Mouse (Mus musculus) hematopoietic multipotent progenitor cell, adult 10-12 weeks (in vitro differentiated cells): ENCODE measurements around the gene Abhd16a. TPM values are rescaled to one million over a fixed set of nuclear protein-coding genes. Genes with fewer than 3 reads are reported as not detected.

Source experiments
- polyA plus RNA-seq: library from polyadenylated mRNA; stranded (reverse); fragments of >175 nt; gene quantifications from 2 replicates; pipeline ENCODE4 v1.2.3, GENCODE M21; 2012; ENCODE audit warnings: low replicate concordance

Gene Abhd16a
- polyA plus RNA-seq: 115 and 170 TPM in 2 replicates

DNA sequence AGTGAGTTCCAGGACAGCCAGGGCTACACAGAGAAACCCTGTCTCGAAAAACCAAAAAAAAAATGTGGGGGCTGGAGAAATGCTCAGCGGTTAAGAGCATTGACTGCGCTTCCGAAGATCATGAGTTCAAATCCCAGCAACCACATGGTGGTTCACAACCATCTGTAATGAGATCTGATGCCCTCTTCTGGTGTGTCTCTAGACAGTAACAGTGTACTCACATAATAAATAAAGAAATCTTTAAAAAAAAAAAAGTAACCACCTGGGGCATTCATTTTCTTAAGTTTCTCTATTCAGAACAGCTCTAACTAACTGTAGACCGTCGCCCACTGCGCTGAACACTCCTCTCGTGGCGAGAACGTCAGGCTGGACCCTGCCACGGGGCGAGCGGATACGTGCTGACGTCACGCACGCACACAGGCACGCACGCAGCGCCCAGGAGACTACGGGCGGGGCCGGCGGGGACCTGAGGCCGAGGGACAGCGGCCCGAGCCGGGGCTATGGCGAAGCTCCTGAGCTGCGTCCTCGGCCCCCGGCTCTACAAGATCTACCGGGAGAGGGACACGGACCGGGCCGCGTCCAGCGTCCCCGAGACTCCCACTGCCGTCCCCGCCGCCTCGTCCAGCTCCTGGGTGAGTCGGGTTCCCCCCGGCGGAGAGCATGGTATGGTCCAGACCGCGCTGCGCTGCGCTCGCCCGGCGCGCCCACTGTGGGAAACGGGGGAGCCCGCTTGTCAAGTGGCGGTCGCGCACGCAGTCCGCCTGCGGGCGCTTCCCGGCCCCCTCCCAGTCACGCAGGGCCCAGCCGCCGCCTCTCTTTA lies at the start of gene Abhd16a:
Abhd16a (plus strand) TSS at position 439 of the 820 bp plus-strand sequence.

DNA sequence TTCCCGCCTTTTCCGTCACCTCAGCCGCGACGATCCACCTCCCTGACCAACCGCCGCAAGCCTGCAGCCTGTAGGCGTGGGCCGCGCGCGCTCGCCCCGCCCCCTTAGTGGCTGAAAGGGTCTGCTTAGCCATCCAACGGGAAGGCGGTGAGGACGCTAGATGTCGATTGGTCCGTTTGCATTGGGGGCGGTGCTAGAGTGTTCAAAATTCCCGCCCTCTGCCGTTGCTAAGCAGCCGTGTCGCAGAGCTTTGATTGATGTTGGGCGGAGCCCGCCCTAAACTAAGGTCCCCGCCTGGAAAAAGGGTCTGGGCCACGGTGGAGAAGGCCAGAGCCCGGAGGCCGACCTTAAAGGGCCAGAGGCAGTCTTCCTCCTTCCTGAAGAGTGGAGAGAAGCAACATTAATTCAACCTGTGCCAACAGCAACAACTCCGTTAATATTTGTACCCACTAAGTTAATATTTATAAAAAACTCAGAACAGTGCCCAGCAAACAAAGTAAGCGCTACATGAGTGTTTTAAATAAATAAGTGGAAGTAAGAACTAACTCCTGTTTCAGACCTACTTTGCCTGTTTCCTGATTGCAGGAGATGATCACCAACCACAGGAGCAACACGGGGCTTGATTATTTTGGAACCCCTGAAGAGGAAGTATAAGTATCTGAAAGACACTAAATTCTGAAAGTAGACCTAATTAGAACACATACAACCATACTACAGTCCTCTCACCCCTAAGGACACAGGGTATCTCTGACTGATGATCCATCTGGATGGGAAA lies 42.2 kb upstream of the Abhd16a start, which contains the start of gene Msh5:
Msh5 (minus strand) TSS at position 65 of the 775 bp plus-strand sequence.

DNA sequence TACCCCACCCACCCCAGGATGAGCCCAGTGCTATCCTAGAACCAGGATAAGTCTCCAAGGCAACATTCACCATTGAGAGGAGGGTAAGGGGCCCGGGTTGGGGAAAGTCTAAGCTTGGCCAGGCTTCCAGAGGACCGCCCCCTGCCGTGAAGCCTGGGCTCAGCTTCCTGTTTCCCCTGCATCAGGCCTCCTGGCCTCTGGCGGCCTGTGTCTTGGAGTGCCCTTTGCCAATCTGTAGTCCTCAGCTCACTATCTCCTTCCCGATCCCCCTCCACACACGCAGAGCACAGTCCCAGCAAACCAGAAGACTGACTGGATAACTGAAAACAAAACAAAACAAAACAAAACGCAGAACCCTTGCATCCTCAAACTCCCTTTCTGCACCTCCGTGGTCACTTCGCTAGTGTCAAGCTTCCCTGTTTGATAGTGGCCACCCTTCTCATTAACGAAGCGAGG lies 39.5 kb upstream of the Abhd16a start, which contains the start of gene Clic1:
Clic1 (plus strand) TSS at position 406 of the 456 bp plus-strand sequence.

DNA sequence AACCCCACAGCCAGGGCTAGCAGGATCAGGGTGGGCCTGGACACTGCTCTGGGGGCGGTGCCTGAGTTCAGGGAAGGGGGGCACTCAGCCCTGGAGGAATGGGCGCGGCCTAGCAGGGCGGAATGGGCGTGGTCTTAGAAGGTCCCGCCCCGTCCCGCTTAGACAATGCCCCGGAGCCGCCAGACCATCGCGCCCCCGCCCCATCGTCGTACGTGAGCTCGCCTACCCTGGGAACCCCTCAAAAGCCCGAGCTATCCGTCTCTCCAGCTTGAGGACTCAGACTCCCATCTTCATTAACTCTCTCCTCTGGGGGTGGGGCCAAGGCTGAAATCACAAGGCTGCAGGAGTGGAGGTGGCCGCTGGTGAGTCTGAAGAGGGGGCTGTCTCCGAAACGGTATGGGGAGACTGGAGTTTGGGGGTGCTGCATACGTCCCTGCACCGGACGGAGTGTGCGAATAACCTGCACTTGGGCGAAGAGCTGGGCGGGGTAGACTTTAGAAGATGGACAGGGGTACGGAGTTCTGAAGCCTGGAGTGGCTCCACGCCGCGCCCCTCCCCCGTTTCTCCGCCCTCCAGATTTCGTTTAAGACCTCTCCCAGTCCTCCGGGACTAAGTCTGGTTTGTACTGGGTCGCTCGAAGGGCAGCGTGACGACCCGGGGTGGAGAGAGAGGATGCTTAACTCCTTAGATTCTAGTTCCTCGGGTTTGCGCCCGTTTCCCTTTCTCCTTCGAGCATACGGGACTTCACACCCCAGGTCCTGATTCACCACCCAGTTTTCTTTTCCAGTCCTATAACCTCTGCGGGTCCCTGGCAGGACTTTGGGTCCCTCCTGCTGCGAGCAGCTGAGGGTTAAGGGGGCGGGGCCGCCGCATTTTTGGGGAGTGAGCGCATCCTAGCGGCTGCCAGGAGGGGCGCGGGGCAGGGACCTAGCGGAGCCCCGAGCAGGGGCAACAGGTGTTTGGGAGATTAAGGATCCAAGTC lies 29.9 kb upstream of the Abhd16a start, which contains the start of gene Ddah2:
Ddah2 (plus strand) TSS at position 125 of the 982 bp plus-strand sequence.

DNA sequence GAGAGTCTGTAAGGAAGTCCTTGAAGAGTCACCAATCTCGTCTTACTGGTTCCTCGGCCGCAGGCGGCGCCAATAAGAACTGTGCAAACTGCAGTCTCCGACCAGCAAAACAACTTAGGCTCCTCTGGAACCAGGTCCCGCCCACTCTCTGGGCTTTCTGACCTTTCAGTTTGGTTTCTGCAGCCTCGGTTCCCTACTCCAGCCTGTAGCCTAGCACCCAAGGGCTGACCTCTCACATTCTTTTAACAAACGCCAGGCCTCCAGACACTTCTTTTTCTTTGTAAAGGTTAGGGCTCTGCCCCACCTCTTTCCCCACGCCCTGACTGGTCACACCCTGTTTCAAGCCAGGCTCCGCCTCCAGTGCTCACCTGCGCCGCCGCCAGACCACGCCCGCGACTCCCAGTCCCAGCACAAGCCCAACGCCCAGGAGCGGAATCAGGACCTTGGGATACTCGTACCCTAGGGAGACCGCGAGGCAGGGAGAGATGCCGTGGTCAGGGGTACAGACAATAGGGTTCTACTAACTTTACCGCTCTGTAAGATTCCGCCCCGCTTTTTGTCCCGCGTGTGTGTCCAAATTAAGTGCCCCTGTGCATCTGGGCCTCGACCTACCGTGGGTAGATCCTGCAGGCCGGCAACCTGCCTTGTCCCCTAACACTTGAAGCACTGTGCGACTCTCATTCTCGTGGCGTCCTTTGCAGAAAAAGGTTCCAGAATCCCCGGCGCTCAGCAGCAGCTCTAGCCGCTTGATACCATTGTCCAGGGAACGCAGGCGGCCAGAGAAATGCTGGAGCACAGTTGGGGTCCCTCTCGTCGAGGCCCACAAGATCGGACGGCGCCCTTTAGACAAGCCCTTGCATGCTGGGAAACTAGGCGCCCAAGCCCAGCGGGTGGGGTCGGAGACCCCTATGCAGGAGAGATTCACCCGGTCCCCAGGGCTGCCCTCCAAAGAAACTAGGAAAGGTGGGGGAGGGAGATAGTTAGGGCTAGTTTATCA lies 23.8 kb upstream of the Abhd16a start, which contains the start of gene Ly6g6c:
Ly6g6c (plus strand) TSS at position 438 of the 997 bp plus-strand sequence.

DNA sequence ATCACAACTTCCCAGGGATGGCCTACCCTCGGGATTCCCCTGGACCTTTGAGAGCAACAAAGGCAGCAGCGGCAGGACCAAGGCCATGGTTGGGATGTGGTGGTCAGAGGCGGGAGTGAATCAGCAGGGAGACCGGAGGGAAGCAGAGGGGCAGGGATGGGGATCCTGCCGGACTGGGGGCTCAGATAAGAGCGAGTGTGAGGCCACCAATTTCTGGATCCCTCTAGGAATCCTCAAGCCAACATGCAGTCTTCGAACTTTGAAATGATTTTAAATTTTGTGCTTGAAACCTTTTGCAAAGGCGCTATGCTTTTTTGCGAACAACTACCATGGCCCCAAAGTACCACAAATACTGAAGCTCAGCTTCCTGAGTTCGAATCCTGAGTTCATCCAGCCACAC lies 23.0 kb upstream of the Abhd16a start, which contains the start of gene Mpig6b:
Mpig6b (minus strand) TSS at position 101 of the 400 bp plus-strand sequence.

DNA sequence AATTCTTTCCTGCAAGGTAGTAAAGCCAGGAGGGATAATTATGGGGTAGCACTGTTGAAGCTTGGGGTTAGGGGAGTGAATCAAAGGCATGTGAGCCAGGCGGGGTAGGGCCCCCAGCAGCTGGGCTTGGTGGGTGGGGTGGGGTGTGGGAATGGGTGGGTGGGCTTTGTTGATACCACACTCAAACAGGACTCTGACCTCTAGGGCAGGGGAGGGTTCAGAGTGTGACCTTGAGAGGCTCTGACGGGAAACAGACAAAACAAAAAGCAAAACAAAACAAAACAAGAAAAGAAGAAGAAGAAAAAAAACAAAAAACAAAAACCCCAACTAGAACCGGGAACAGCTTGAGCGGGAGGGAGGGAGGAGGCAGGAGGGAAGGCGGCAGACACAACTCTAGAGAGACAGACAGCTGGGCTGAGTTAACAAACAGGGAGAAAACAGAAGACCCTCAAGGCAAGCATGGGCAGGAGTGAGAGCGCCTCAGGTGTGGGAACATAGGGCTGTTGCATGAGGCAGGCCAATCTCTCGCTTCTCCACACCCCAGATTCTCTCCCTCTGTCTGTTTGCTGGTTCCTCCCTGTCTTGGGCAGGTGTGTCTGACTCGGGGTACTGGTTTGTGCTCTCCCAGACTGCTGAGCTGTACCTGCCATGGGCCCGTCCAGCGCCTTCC lies 12.4 kb upstream of the Abhd16a start, which contains the start of gene Ly6g6e:
Ly6g6e (plus strand) TSS at position 396 of the 670 bp plus-strand sequence.

DNA sequence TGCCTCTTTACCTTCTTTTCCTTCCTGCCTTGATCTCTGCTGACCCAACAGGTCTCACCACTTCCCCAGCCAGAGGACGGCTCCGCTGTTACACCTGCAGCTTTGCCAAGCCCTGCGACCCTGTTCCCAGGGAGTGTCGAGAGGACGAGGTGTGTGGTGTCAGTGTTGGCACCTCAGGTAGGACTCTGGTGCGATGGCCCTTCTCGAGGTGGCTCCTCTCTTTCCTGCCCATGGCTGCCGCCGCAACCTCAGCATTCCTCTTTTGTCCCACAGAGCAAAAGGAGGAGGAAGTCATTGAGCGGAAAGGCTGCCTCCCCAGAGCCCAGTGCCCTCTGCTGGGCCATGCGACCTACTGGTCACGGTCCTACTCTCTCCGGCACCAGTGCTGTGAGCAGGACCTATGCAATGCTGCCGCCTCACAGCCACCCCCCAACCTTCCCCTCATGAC lies 11.3 kb upstream of the Abhd16a start, which contains the start of gene Ly6g6d:
Ly6g6d (minus strand) TSS at position 280 of the 448 bp plus-strand sequence.

DNA sequence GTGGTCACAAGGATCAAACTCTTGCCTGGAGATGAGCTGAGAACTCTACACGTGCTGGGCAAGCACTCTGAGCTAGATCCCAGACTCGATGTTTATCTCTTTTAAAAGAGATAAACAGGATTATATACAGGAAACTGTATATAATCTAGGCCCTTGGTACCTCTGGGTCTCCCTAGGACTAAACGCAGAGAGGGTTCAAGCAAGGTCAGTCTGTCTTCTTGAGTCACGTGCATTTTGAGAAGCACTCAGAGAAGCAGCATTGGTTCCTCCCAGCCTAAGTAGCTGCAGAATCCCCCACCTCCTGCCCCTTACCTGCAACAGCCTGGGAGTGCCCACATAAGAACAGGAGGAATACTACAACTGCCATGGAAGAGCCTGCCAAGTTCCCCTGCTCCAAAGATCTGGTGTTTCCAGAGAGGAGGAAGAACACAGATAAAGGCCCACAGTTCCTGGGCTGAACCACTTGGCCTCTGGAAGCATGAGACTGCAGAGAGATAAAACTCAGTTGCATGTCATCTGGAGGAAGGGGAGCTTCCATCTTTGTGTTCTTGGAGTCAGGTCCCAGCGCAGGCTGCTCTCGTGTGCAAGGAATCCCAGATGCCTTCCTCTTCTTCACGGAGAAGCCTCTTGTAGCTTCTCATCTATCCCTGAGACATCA lies 3.7 kb upstream of the Abhd16a start, which contains the start of gene Ly6g6f:
Ly6g6f (minus strand) TSS at position 403 of the 658 bp plus-strand sequence.

DNA sequence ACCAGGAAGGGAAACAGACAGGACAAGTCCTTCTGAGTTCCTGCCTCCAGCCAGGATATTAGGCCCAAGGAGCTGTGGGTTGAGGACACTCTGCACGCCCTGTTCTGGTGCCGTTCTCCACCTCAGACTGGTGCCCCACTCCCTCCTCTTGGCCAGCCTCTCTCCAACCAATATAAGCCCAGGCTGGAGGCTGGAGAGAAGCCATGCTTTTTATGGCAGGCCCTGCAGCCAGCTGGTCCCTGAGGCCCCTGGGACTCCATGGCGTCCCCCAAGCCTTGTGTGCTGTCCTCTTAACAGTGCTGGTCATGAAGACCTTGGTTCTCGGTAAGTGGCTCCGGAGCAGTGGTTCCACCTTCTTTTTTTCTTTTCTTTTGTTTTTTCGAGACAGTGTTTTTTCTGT lies 19.0 kb downstream of the Abhd16a start, which contains the start of gene Ly6g5c:
Ly6g5c (plus strand) TSS at position 183 of the 400 bp plus-strand sequence.

DNA sequence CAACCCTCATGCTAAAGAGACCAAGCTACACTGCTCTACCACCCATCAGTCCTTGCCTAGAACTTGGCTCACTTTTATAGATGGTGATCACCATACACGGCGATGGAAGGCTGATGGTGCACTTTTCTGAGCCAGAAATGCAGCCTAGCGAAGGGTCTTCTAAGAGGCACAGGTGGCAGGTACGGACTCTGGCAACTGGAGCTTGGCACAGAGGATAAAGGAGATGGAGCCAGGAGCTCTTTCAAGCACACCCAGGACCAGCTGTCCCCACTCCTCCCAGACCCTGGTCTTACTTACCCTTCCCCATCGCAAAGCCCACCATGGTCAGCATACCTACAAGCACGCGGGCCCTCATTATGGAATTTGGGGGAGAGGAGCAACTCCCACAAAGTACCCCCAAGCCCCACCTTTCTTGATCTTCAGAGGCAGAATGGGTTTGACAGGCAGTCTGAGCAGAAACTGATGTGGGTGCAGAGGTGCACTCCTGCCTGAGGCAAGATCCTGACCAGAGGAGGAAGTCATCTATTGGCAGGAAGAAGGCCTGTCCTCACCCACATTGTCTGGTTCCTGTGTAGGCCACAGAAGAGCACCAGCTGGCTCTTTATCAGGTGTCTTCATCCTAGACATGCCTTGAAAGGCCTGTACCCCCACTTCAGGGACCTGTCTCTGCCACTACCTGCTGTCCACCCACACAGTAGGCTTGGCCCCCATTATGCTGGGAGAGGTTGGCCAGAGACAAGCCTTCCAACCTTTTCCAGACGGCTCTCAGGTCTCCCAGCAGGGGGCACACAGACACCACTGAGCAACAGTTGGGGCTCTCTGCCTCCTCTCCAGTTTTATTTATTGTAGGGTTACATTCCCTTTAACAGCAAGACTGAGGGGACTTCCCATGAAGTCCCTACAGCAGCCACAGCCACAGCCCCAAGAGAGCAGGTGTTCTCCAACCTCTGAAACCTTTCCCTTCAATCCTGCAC lies 26.3 kb downstream of the Abhd16a start, which contains the start of gene Ly6g5b:
Ly6g5b (minus strand) TSS at position 383 of the 974 bp plus-strand sequence.

DNA sequence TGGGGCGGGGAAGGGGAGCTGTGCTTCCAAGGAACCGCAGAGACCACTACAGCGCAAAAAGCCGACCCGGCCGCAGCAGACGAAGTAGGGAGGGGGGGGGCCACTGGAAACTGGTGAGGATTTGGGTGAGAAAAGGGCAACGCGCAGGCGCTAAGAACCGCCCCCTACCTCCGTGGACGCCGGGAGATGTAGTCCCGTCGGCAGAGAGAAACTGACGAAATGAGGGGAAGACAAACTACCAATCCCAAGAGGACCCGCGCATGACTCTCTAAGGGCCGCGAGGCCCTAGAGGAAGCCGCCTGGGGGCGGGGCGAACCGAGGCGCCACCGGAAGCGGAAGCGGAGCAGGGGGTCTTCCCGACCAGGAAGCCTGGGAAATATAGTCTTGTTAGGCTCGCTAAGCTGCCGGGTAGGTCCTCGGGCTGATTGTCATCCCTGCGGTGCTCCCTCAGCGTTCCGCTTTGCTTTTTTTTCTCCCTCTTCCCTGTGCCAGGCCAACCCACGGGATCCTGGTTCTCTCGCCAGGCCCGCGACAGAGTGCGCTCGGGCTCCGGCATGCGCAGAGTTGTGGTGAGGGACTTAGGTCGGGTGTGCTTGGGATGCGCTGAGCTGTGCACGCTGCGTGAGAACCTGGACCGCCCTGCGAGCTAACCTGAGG lies 32.2 kb downstream of the Abhd16a start, which contains the start of gene Gpank1:
Gpank1 (plus strand) TSS at position 313 of the 657 bp plus-strand sequence.

DNA sequence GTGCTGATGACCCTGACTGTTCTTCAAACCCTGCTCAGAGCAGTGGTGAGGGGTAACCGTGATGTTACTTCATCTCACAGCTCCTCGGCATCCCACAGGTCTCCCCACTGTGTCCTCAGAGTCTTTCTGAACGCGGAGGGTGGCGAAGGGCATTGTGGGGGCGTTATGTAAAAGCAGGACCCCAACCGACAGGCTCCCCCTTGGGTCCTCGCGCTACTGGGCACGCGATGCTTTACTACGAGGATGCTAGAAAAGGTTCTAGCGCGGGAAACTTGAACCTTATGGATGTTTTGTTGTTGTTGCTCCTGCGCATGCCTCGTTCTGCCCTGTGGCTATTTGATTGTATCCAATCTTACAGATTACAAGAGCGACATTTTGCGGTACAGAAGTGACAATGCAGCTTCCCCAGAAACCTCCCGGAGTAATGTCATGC lies 32.8 kb downstream of the Abhd16a start, which contains the start of gene Csnk2b:
Csnk2b (minus strand) TSS at position 183 of the 433 bp plus-strand sequence.

DNA sequence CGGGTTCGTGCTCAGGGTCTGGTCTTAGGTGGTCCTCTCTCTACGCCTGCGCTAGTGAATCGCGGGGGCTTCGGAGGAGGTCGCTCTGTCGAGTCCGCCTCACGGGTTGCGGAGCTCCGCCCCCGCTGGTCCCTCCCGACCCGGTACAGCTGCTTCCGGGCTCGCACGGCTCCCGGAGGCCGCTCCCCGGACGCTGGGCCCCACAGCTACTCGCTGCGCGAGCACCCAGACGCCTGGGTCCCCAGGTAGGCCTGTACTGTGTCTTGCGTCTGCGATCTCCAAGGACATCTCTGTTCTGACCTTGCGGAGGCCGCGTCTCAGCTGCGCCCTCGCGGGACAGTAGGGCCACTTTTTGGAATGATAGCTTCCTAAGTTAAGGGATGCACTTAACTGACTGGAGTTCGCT lies 37.1 kb downstream of the Abhd16a start, which contains the start of gene D17H6S53E:
D17H6S53E (plus strand) TSS at position 168 of the 406 bp plus-strand sequence.

DNA sequence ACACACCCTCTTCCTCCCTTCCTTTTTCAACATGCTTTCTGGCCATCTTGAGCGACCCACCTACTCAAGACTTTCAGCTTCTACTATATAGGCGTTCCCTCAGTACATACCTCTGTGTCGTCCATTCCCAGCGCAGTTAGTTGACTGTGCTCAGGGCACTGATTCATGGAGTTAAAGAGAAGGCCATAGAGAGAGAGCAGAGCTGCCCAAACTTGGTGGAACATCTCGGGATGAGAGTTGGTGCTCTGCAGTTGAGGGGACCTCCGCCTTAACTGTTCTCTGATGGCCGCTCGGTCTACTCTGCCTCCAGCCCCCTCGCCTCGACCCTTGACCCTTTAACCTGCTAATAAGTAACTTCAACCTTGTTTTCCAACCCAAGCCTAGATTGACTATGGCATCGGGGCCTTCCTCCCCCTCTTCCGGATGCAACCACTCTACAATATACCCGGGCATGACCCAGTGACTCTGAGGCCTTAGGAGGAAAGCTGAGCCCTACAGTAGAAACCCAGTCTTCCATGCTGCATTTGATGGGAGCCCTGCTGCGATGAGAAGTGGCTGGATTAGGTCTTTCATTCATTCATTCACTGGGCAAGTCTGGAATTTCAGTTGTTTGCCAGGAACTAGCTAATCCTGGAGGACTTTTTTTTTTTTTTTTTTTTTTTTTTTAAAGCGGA lies 42.6 kb downstream of the Abhd16a start, which contains the start of gene Apom:
Apom (minus strand) TSS at position 551 of the 674 bp plus-strand sequence.

